Mouse (Mus musculus) testis, adult 2 months (tissue): Measurements from ENCODE around the gene Dync1li1.

Source experiments
- CTCF ChIP-seq: fragments of 200-500 bp; IDR thresholded peaks from 2 replicates; pipeline ENCODE4 v1.5.1; 2012; ENCODE audit warnings: low read depth, mild to moderate bottlenecking, inconsistent platforms, low read length, moderate library complexity; ENCODE audit not compliant: control insufficient read depth, insufficient read depth, insufficient replicate concordance
- POLR2A ChIP-seq: fragments of 200-500 bp; IDR thresholded peaks from 2 replicates; pipeline ENCODE4 v1.6.1; 2012; ENCODE audit warnings: low read depth, mild to moderate bottlenecking, inconsistent platforms, low read length, moderate library complexity; ENCODE audit not compliant: control insufficient read depth

DNA sequence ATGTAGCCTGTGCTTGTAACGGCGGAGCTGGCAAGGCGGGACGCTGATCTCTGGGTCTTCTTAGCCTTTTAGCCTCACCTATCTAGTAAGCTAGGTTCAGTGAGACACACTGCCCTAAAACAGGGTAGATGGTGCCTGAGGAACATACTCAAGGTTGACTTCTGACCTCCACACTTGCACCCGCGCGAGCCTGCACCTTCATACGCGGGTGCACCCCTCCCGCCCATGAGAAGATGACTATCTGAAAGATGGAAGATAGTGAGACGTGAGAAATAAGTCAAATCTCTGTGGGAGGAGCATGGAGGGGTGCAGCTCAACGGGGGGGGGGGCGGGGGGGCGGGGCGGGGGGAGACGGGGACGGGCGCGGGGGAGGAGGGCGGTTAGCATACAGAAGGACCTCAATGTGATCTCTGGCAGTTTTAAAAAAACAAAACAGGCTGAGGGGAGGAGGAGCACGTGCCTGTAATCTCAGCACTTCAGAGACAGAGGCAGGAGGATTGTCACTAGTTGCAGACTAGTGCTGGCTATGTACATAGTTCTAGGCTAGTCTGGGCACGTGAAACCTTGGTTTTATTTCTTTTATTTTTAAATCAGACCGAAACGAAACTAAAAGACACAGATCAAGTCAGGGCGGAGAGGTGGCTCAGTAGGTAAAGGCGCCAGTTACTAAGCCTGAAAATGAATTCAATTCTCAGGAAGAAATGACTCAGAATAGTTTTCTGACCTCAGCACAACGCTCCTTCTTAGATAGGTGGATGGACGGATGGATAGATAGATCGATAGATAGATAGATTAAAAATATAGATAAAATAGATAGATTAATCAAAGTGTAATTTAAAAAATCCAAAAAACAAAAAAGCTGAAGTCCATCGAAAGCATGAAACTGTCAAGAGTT lies 41.6 kb downstream of the Dync1li1 start:
- TF ChIP-seq CTCF (no peak), POLR2A (no peak)
